Mouse (Mus musculus) intestine, embryonic 15.5 days (tissue): ENCODE measurements at regions not wholly inside any gene's neighbourhood (a gene's known extent, or its start where the extent isn't known, plus 50 kb on each side); places are given as distances from the start of the nearest gene placed in this dataset.

Experiments used
- ATAC-seq: fragments of 200-750 bp; cut with Nextera tagmentation; 2 replicates; pipeline ENCODE4 v1.8.0; 2017; ENCODE audit warnings: moderate TSS enrichment, moderate library complexity
- H3K27ac ChIP-seq: fragments of 300-500 bp; sonication (generic); 2 replicates; pipeline ENCODE4 v1.5.1; 2015; ENCODE audit warnings: mild to moderate bottlenecking, inconsistent platforms
- H3K27me3 ChIP-seq: fragments of 300-500 bp; sonication (generic); replicated peaks from 2 replicates; pipeline ENCODE4 v1.6.1; 2015; ENCODE audit warnings: inconsistent platforms
- H3K36me3 ChIP-seq: fragments of 300-500 bp; sonication (generic); 2 replicates; pipeline ENCODE4 v1.6.1; 2015; ENCODE audit warnings: inconsistent platforms
- H3K4me1 ChIP-seq: fragments of 300-500 bp; sonication (generic); replicated peaks from 2 replicates; pipeline ENCODE4 v1.6.1; 2015; ENCODE audit warnings: inconsistent platforms
- H3K4me2 ChIP-seq: fragments of 300-500 bp; sonication (generic); replicated peaks from 2 replicates; pipeline ENCODE4 v1.6.1; 2015; ENCODE audit warnings: mild to moderate bottlenecking, inconsistent platforms
- H3K4me3 ChIP-seq: fragments of 300-500 bp; sonication (generic); replicated peaks from 2 replicates; pipeline ENCODE4 v1.5.1; 2015; ENCODE audit warnings: inconsistent platforms
- H3K9ac ChIP-seq: fragments of 300-500 bp; sonication (generic); 2 replicates; pipeline ENCODE4 v1.6.1; 2015; ENCODE audit warnings: inconsistent platforms
- H3K9me3 ChIP-seq: fragments of 300-500 bp; sonication (generic); 2 replicates; pipeline ENCODE4 v1.6.1; 2016; ENCODE audit warnings: inconsistent platforms
- WGBS: fragments of 180-500 bp; shearing (Covaris S2); methylation state at CpG from one replicate; pipeline ENCODE4 v1.1.7; 2015; 5-methylcytosine and 5-hydroxymethylcytosine counted together

GRCm38 (mm10) chr7:136008486-136008885 lies 292.3 kb upstream of the Mki67 start:
- H3K4me1 ChIP-seq = no peaks in the 10 kb centered on the region
- H3K4me2 ChIP-seq = peak overlapping the region; percentile 28
- H3K27me3 ChIP-seq = peaks cover 2% of the 10 kb centered on the region; the same call in 1 of the 2 replicates
- H3K9ac ChIP-seq = no peak overlapping the region
- no peaks in the 10 kb centered on the region for H3K36me3 ChIP-seq
- 32% methylated on average over 6 of the region's 6 CpGs for WGBS
- H3K4me3 ChIP-seq = no peak overlapping the region
- no peaks in the 10 kb centered on the region for H3K9me3 ChIP-seq
- no peak overlapping the region for H3K27ac ChIP-seq
- no peak for ATAC-seq

- Histone ChIP-seq H3K27ac (no peak overlapping the region), H3K4me1 (no peaks in the 10 kb centered on the region), H3K9ac (no peak overlapping the region), H3K27me3 (peaks cover 2% of the 10 kb centered on the region; the same call in 1 of the 2 replicates), H3K4me2 (no peak overlapping the region), H3K9me3 (no peaks in the 10 kb centered on the region), H3K36me3 (no peaks in the 10 kb centered on the region), H3K4me3 (no peak overlapping the region)
- 66% methylated on average over 7 of the region's 7 CpGs for WGBS
- no peak for ATAC-seq
These were observed 293.9 kb upstream of the Mki67 start for GRCm38 (mm10) chr7:136010013-136010412.

- Histone ChIP-seq H3K36me3 (no peaks in the 10 kb centered on the region), H3K9me3 (no peaks in the 10 kb centered on the region), H3K4me3 (no peak overlapping the region), H3K9ac (no peak overlapping the region), H3K27me3 (0 out of 2 replicates have a peak, but pooled peaks cover 2% of the 10 kb centered on the region), H3K27ac (no peak overlapping the region), H3K4me2 (no peak overlapping the region), H3K4me1 (no peaks in the 10 kb centered on the region)
- 57% methylated on average over 4 of the region's 4 CpGs for WGBS
- ATAC-seq = no peak
These were observed 298.5 kb upstream of the Mki67 start for GRCm38 (mm10) chr7:136014706-136015105.

- ATAC-seq = no peak
- H3K27ac ChIP-seq = no peak overlapping the region
- WGBS = 76% methylated on average over 8 of the region's 8 CpGs
- no peaks in the 10 kb centered on the region for H3K4me1 ChIP-seq
- no peak overlapping the region for H3K9ac ChIP-seq
- H3K27me3 ChIP-seq = no peaks in the 10 kb centered on the region
- H3K4me2 ChIP-seq = no peak overlapping the region
- no peak overlapping the region for H3K4me3 ChIP-seq
- H3K36me3 ChIP-seq = no peaks in the 10 kb centered on the region
- H3K9me3 ChIP-seq = no peaks in the 10 kb centered on the region
These were observed 300.8 kb upstream of the Mki67 start for GRCm38 (mm10) chr7:136016918-136017317.

GRCm38 (mm10) chr7:136020577-136020976 lies 304.4 kb upstream of the Mki67 start:
- Histone ChIP-seq H3K4me1 (no peaks in the 10 kb centered on the region), H3K27me3 (no peaks in the 10 kb centered on the region), H3K36me3 (no peaks in the 10 kb centered on the region), H3K4me3 (no peak overlapping the region), H3K27ac (no peak overlapping the region), H3K9ac (no peak overlapping the region), H3K4me2 (no peak overlapping the region), H3K9me3 (no peaks in the 10 kb centered on the region)
- WGBS = 52% methylated on average over 7 of the region's 7 CpGs
- peak; percentile 62 for ATAC-seq

GRCm38 (mm10) chr7:136021071-136021470 lies 304.9 kb upstream of the Mki67 start:
- Histone ChIP-seq H3K9ac (no peak overlapping the region), H3K27ac (no peak overlapping the region), H3K27me3 (no peaks in the 10 kb centered on the region), H3K4me1 (no peaks in the 10 kb centered on the region), H3K4me2 (no peak overlapping the region), H3K4me3 (no peak overlapping the region), H3K9me3 (no peaks in the 10 kb centered on the region), H3K36me3 (no peaks in the 10 kb centered on the region)
- WGBS = 40% methylated on average over 2 of the region's 2 CpGs
- peak; percentile 86 for ATAC-seq

- H3K27me3 ChIP-seq = no peaks in the 10 kb centered on the region
- whole genome bisulfite sequencing = 54% methylated on average over 5 of the region's 5 CpGs
- H3K27ac ChIP-seq = no peak overlapping the region
- no peaks in the 10 kb centered on the region for H3K36me3 ChIP-seq
- no peak overlapping the region for H3K4me3 ChIP-seq
- no peak overlapping the region for H3K9ac ChIP-seq
- no peaks in the 10 kb centered on the region for H3K4me1 ChIP-seq
- H3K4me2 ChIP-seq = no peak overlapping the region
- no peak for ATAC-seq
- H3K9me3 ChIP-seq = no peaks in the 10 kb centered on the region
These were observed 306.8 kb upstream of the Mki67 start for GRCm38 (mm10) chr7:136022781-136023448.

GRCm38 (mm10) chr7:136026451-136026850 lies 310.3 kb upstream of the Mki67 start:
- Histone ChIP-seq H3K4me3 (no peak overlapping the region), H3K9ac (no peak overlapping the region), H3K9me3 (no peaks in the 10 kb centered on the region), H3K4me2 (no peak overlapping the region), H3K27me3 (no peaks in the 10 kb centered on the region), H3K4me1 (no peaks in the 10 kb centered on the region), H3K27ac (no peak overlapping the region), H3K36me3 (no peaks in the 10 kb centered on the region)
- 58% methylated on average over 7 of the region's 7 CpGs for WGBS
- ATAC-seq = no peak

GRCm38 (mm10) chr7:136032026-136032425 lies 315.9 kb upstream of the Mki67 start:
- Histone ChIP-seq H3K27ac (no peak overlapping the region), H3K4me2 (no peak overlapping the region), H3K9ac (no peak overlapping the region), H3K27me3 (no peaks in the 10 kb centered on the region), H3K4me1 (no peaks in the 10 kb centered on the region), H3K9me3 (no peaks in the 10 kb centered on the region), H3K36me3 (no peaks in the 10 kb centered on the region), H3K4me3 (no peak overlapping the region)
- ATAC-seq = no peak
- 83% methylated on average over 6 of the region's 6 CpGs for WGBS

- ATAC-seq = no peak
- 74% methylated on average over 5 of the region's 5 CpGs for WGBS
- no peaks in the 10 kb centered on the region for H3K9me3 ChIP-seq
- no peak overlapping the region for H3K4me3 ChIP-seq
- H3K9ac ChIP-seq = no peak overlapping the region
- no peak overlapping the region for H3K4me2 ChIP-seq
- no peaks in the 10 kb centered on the region for H3K4me1 ChIP-seq
- H3K27ac ChIP-seq = no peak overlapping the region
- H3K36me3 ChIP-seq = no peaks in the 10 kb centered on the region
- no peaks in the 10 kb centered on the region for H3K27me3 ChIP-seq
These were observed 317.4 kb upstream of the Mki67 start for GRCm38 (mm10) chr7:136033536-136033935.

- no peaks in the 10 kb centered on the region for H3K4me1 ChIP-seq
- WGBS = 58% methylated on average over 7 of the region's 7 CpGs
- no peaks in the 10 kb centered on the region for H3K36me3 ChIP-seq
- ATAC-seq = no peak
- no peak overlapping the region for H3K27ac ChIP-seq
- no peaks in the 10 kb centered on the region for H3K27me3 ChIP-seq
- H3K4me3 ChIP-seq = no peak overlapping the region
- no peak overlapping the region for H3K9ac ChIP-seq
- H3K9me3 ChIP-seq = no peaks in the 10 kb centered on the region
- H3K4me2 ChIP-seq = no peak overlapping the region
These were observed 319.6 kb upstream of the Mki67 start for GRCm38 (mm10) chr7:136035735-136036134.

GRCm38 (mm10) chr7:136038072-136038471 lies 321.9 kb upstream of the Mki67 start:
- no peak overlapping the region for H3K27ac ChIP-seq
- no peak overlapping the region for H3K4me2 ChIP-seq
- H3K36me3 ChIP-seq = no peaks in the 10 kb centered on the region
- H3K9me3 ChIP-seq = no peaks in the 10 kb centered on the region
- H3K4me3 ChIP-seq = no peak overlapping the region
- H3K9ac ChIP-seq = no peak overlapping the region
- H3K4me1 ChIP-seq = no peaks in the 10 kb centered on the region
- WGBS = 70% methylated on average over 5 of the region's 5 CpGs
- ATAC-seq = no peak
- H3K27me3 ChIP-seq = no peaks in the 10 kb centered on the region

GRCm38 (mm10) chr7:136038906-136039305 lies 322.7 kb upstream of the Mki67 start:
- H3K27me3 ChIP-seq = no peaks in the 10 kb centered on the region
- no peaks in the 10 kb centered on the region for H3K9me3 ChIP-seq
- no peak overlapping the region for H3K9ac ChIP-seq
- no peaks in the 10 kb centered on the region for H3K36me3 ChIP-seq
- no peaks in the 10 kb centered on the region for H3K4me1 ChIP-seq
- WGBS = 25% methylated on average over 2 of the region's 2 CpGs
- no peak for ATAC-seq
- no peak overlapping the region for H3K27ac ChIP-seq
- H3K4me2 ChIP-seq = no peak overlapping the region
- no peak overlapping the region for H3K4me3 ChIP-seq
